Mouse (Mus musculus): ENCODE data around the gene St3gal5.
"Not testable (repeated sequence)": the region's sequence is repeated elsewhere in the genome, so short reads cannot be mapped to it uniquely, and the experiment has no call there.

The St3gal5 gene

GRCm38 (mm10) chr6:72097181-72097995 lies at the start of gene St3gal5:
Gene St3gal5, plus strand, starts transcription at chr6:72097592.
- DNase-seq (ENCODE audit: low spot score): peak; percentile 89

GRCm38 (mm10) chr6:72048643-72049042 lies 48.7 kb upstream of the St3gal5 start:
- DNase-seq (ENCODE audit: low spot score): no peak

DNA sequence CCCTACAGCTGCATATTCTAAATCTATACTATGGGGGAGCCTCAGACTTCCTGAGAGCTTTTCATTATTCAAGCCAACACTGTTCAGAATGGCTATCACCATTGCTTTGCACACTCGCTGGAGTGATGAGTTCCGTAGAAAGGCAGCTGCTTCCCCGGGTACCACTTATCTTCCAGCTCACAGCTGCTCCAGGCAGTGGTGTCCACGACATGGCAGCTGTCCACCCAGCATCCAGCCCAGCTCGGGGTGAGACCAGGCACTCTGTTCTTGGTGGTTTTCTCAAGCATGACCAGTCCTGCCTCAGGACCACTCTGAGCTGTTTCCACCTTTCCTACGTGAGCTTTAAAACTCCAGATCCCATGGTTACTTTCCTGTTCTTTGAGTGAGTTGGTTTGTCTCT lies 47.5 kb upstream of the St3gal5 start:
- DNase-seq (ENCODE audit: low spot score): no peak

GRCm38 (mm10) chr6:72050827-72051226 lies 46.6 kb upstream of the St3gal5 start:
- no peak for DNase-seq (ENCODE audit: low spot score)

DNA sequence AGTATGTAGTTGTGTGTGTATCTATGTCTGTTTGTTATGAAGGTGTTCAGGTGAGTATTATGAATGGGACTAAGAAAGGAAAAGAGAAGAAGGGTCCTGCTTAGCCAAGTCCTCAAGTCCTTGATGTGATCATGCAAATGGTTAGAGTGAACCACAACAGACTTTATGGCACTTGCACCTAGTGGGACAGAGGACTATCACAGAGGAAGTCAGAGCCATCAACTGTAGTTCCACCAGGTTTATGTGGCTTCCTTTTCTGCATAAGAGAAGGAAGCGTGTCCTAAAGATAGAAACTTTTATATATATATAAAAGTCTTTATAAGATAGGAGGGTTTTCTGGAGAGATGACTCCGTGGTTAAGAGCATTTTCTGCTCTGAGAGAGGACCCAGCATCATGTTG lies 46.1 kb upstream of the St3gal5 start:
- no peak for DNase-seq (ENCODE audit: low spot score)

DNA sequence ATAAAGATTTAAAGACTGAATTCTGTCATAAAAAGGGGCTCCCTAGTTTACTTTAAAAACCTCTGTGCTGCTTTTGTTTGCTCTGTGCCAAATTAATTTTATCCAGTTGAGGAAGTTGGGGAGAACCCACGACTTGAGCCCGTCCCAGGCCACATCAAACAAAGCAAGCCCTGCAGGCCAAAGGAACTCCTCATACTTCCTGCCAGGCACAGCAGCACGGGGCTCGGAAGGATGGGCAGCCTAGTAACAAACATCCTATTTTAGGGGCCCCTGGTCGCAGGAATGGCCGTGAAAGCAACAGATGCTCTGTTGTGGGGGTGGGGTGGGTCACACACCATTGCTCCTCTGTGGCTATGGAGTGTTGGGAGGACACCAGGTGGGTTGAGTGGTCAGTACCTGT lies 45.6 kb upstream of the St3gal5 start:
- no peak for DNase-seq (ENCODE audit: low spot score)

- DNase-seq (ENCODE audit: low spot score): no peak
Observed at GRCm38 (mm10) chr6:72056548-72056947, 40.8 kb upstream of the St3gal5 start.

- DNase-seq (ENCODE audit: low spot score): no peak
Observed at GRCm38 (mm10) chr6:72058398-72058889, 38.9 kb upstream of the St3gal5 start.

DNA sequence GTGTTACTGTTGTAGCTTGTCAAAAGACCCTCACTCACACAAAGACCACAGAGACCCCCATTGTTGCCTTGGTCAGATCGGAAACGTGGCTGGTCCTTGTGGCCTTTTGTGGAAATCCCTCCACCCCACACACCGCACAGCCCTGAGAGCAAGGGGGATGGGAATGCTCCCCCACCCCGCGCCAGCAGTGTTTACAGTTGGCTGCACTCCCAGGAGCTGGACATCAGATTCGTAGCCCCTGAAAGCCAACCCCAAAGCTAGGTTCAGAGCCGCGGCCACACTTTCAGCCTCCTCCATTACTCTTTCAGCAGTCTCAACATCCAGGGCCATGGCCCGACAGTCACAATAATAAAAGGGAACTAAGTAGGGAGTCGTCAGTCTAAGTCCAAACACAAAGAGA lies 36.7 kb upstream of the St3gal5 start:
- DNase-seq (ENCODE audit: low spot score): not testable (repeated sequence)

DNA sequence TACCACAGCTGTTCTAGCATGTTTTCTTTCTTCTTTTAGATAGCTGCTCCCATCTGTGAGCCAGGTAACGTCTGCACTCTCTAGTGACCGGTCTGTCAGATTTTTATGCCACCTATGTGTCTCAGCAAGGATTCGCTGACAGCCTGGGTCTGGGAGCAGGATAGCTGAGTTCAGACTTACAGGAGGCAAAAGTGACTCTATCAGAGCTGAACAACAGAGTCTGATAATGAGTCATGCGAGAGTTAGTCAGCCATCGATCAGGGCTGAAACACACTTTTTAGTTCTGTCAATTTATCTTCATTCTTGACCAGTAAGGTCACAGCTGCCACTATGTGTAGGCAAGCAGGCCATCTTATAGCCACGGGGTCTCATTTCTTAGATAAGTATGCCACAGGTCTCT lies 33.7 kb upstream of the St3gal5 start:
- no peak for DNase-seq (ENCODE audit: low spot score)

DNA sequence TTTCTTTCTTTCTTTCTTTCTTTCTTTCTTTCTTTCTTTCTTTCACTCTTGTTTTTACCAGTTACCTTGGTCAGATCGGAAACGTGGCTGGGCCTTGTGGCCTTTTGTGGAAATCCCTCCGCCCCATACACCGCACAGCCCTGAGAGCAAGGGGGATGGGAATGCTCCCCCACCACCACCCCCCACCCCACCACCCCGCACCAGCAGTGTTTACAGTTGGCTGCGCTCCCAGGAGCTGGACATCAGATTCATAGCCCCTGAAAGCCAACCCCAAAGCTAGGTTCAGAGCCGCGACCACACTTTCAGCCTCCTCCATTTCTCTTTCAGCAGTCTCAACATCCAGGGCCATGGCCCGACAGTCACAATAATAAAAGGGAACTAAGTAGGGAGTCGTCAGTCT lies 31.4 kb upstream of the St3gal5 start:
- no peak for DNase-seq (ENCODE audit: low spot score)

GRCm38 (mm10) chr6:72068436-72068835 lies 29.0 kb upstream of the St3gal5 start:
- DNase-seq (ENCODE audit: low spot score): no peak

GRCm38 (mm10) chr6:72071281-72071870 lies 26.0 kb upstream of the St3gal5 start:
- no peak for DNase-seq (ENCODE audit: low spot score)

- no peak for DNase-seq (ENCODE audit: low spot score)
Observed at GRCm38 (mm10) chr6:72073781-72074180, 23.6 kb upstream of the St3gal5 start.

DNA sequence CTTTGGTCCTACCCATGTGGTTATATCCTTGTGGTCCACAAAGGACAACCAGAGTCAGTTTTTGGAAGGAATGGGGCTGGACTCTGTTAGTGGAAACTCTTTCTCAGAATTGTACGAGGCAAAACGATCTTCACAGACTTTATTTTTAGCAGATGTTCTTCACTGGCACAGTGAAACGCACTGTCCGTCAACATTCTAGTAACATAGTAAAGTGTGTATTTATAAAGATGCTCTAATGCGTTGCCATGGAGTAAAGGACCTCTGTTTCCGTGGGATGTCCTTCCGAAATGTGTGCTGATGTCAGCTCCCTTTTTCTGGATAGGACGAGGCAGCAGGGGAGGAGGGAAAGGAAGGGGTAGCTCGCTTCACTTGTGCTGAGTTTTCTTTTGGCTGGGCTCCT lies 20.9 kb upstream of the St3gal5 start:
- DNase-seq (ENCODE audit: low spot score): no peak

- no peak for DNase-seq (ENCODE audit: low spot score)
Observed at GRCm38 (mm10) chr6:72078178-72078577, 19.2 kb upstream of the St3gal5 start.

DNA sequence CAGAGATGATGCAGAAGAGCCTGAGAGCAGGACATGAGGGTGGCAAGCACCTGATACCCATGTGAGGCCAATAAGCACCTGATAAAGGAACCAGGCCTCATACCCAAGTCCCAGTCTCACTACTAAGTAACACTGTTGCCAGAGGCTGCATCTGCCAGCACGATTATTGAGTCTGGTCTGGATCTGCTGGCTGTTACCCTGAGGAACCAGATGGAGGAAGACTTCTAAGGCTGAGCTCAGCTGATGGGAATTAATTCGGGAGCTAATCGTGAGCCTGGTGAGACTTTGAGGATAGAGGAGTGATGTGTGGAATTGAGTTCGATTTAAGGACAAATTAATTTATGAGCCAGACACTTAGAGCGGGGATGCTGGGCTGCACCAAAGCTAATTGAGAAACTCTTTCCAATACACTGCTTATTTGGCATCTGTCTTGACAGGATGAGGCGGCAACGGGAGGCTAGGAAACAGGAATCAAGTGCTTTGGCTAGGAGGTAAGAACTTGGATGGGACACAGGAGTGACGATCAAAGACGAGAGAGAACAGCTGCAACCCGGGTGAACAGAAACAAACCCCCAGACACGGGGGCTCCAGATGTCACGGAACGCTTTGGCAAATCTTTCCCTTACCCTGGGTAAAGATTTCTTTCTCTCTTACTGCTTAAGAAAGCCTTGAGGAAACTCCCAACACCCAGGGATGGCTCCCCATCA lies 15.9 kb upstream of the St3gal5 start:
- no peak for DNase-seq (ENCODE audit: low spot score)

DNA sequence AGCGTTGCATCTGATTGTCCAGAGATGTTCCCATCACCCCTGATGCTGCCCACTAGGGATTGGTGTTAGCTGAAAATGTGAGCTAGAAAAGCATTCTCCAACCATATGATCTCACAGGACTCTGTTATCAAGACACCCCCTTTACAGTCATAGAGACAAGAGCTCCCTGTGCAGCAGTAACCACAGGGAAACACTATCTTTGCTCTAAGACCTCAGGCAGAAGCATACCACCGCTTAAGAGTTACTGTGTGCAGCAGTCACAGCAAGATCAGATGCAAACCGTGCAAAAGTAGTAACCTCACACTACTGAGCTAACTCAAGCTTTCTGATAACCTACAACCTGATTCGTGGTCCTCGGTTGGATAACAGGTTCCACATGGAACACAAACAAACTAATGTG lies 10.0 kb upstream of the St3gal5 start:
- DNase-seq (ENCODE audit: low spot score): no peak

DNA sequence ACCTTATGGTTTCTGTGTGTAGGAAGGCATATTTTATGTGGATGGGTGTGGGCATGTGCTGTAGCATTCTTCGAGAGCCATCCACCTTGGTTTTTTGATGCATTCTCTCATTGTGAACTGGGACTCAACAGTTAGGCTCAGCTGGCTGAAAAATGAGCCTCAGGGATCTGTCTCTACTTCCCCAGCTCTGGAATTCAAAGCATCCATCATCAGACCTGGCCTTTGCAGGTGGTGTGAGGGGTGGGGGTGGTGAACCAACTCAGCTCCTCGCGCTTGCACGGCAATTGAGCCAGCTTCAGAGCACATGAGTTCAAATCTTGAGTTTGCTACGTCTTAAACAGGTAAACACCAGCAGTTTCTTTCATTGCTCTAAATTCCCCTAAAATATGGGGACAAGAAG lies 7.5 kb upstream of the St3gal5 start:
- no peak for DNase-seq (ENCODE audit: low spot score)

DNA sequence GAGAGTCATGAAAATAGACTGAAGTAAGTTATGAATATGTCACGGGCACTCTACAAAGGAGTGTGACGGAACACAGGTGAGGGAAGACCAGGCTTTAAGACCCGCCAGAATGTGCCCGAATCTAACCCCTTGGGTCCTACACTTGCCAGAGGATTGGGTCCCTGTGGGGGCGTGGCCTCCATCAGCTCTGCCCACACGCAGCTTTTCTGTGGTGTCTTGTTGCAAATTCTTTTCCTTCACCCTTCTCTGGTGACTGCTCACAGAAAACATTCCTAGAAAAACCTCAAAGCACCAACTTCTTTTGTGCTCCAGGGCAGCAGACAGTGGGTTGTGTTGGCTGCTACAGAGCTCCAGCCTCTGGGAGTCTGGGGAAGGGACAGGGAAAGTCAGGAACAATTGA lies 6.4 kb upstream of the St3gal5 start:
- DNase-seq (ENCODE audit: low spot score): no peak

DNA sequence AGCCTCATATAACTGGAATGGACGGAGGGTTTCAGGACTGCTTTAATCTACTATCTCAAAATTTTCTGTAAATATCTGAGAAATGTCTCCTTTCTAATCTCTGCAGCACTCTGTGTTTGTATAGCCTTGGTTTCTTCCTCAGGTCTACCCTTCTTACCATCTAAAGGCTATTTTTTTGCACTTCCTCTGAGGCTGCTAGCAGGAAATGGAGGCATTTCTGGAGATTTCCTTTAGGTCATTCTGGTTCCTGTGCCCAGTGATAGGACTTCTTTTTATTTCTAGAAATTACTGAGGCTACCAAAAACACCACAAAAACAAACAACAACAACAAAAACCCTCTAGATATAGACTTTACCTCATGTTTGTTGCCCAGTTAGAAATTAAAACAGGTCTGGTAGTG lies 4.3 kb upstream of the St3gal5 start:
- no peak for DNase-seq (ENCODE audit: low spot score)

DNA sequence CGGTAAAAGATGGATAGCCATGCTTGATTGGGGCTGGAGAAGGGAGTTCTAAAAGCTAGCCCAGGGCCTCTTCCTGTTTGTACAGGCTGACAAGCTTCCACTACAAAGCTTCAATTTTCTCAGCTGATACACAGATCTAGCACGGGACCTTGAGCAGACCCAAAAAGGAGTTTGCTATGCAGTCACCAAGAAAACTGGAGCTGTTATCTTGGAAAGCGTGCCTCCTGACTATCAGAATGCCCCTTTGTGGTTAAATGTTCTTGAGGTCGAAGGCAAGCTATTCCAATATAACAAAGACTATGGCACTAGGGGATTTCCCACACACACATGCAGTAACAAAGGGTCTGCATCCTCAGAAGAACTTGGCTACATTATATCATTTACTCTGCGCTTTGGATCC lies 1.2 kb upstream of the St3gal5 start:
- no peak for DNase-seq (ENCODE audit: low spot score)

- DNase-seq (ENCODE audit: low spot score): no peak
Observed at GRCm38 (mm10) chr6:72096669-72097068, 723 bp upstream of the St3gal5 start.
